Mouse (Mus musculus): ENCODE measurements around the gene Vmn1r157. TPM values are rescaled to one million over a fixed set of nuclear protein-coding genes. Genes with fewer than 3 reads are reported as not detected.
"Not testable (repeated sequence)": the region's sequence is repeated elsewhere in the genome, so short reads cannot be mapped to it uniquely, and the experiment has no call there.

Vmn1r157 gene
- not detected for total RNA-seq (2021)

- not testable (repeated sequence) for DNase-seq (ENCODE audit: extremely low spot score in 1 of 2, low spot score in 1 of 2)
These were observed at the start of gene Vmn1r157 for GRCm38 (mm10) chr7:22761397-22761796. TSS of gene Vmn1r157 (plus strand) at chr7:22761697.

GRCm38 (mm10) chr7:22719610-22720009 is 41.9 kb upstream of the Vmn1r157 start, which contains the start of gene Gm4567:
TSS of gene Gm4567 (minus strand) at chr7:22719710.
- DNase-seq (ENCODE audit: extremely low spot score in 1 of 2, low spot score in 1 of 2): not testable (repeated sequence)

- DNase-seq (ENCODE audit: extremely low spot score in 1 of 2, low spot score in 1 of 2): not testable (repeated sequence)
These were observed 14.5 kb downstream of the Vmn1r157 start for GRCm38 (mm10) chr7:22775981-22776380.

GRCm38 (mm10) chr7:22790682-22791081 is 29.2 kb downstream of the Vmn1r157 start, which contains the start of gene Vmn1r158:
TSS of gene Vmn1r158 (minus strand) at chr7:22790782.
- DNase-seq (ENCODE audit: extremely low spot score in 1 of 2, low spot score in 1 of 2): not testable (repeated sequence)

Other genes with a start within 250 kb of the Vmn1r157 start
- not detected for gene Vmn1r152, start 238.7 kb upstream of the Vmn1r157 start, total RNA-seq (2021)
- gene Gm8677, start 226.8 kb upstream of the Vmn1r157 start, total RNA-seq (2021): not detected
- gene Gm4201, start 196.4 kb upstream of the Vmn1r157 start, total RNA-seq (2021): not detected
- gene Gm4565, start 173.6 kb upstream of the Vmn1r157 start, total RNA-seq (2021): not detected
- gene Vmn1r155, start 103.7 kb upstream of the Vmn1r157 start, total RNA-seq (2021): not detected
- not detected for gene Gm8693, start 69.4 kb upstream of the Vmn1r157 start, total RNA-seq (2021)
- gene Gm4567, start 42.0 kb upstream of the Vmn1r157 start, total RNA-seq (2021): not detected
- gene Vmn1r158, start 29.1 kb downstream of the Vmn1r157 start, total RNA-seq (2021): not detected
- gene Vmn1r159, start 81.9 kb downstream of the Vmn1r157 start, total RNA-seq (2021): not detected
- not detected for gene Vmn1r160, start 109.5 kb downstream of the Vmn1r157 start, total RNA-seq (2021)
- gene Gm4214, start 223.0 kb downstream of the Vmn1r157 start, total RNA-seq (2021): not detected